Mouse (Mus musculus): ENCODE measurements around the gene Zcchc18. TPM values are rescaled to one million over a fixed set of nuclear protein-coding genes. Genes with fewer than 3 reads are reported as not detected.
"Not testable (repeated sequence)": the region's sequence is repeated elsewhere in the genome, so short reads cannot be mapped to it uniquely, and the experiment has no call there.

The Zcchc18 gene
- under 1 TPM; 0.49 to 0.68 TPM for total RNA-seq (2021)
- long read RNA-seq, experiment 1: 0 reads
- long read RNA-seq, experiment 2, partial matches to known transcripts: 0 of 1 reads
- long read RNA-seq, experiment 2, other reads (novel, unspliced or antisense): 1 of 1 reads

DNA sequence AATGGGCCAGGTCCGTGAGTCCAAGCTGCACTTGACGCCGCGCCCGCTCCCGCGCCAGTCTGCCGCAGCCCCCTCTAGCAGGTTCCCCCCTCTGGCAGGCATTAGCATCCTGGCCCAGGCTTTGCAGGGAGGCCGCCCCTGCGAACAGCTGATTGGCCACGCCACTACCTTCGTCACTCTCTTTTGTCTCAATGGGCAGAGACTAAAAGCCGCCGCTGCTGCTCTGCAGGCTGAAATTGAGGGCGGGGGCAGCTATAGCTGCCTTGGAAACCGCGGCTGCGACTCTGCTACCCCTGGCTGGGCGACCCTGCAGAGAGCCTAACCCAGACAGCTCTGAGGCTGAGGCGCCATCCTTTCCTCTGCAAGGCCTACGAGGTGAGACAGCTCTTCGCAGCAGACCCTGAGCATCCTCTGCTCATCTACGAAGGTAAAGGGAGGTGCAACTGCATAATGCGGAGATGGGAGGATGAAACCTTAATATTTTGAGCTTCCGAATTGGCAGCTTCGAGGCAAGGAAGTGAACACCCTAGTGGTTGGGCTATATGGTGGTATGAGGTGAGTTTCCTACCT is at the start of gene Zcchc18:
Zcchc18 (plus strand) TSS at position 178 of the 570 bp plus-strand sequence.
- peak; percentile 17 for DNase-seq

DNA sequence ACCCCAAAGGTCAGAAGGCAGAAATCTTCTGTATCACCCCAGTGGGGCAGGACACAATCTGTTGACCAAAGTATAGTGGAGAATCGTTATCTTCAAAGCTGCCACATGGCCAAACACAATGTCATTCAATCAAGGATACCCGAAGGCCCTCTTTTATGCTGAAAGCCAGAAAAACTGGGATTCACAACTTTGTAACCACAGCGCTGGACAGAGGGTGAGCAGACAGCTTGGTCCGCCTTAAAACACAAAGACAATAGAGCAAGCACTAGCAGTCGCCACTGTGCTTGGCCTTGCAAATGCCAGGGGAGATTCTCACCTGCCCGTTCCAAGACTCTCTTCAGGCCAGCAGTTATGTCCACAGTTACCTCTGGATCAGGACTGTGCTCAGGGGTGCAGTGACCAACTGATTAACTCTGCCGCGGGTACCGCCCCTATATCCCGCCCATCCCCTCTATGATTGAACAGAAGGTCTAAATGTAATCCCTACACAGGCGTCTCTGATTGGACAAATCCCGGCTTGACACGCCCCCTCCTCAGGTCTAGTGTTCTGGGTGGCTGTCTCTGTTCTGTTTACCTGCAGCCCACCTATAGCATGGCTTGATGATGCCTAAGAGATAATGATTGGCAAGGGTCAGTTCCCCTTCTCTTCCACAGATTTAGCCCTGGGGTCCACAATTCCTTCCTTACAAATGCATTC is 35.2 kb upstream of the Zcchc18 start:
- peak; percentile 3 for DNase-seq

DNA sequence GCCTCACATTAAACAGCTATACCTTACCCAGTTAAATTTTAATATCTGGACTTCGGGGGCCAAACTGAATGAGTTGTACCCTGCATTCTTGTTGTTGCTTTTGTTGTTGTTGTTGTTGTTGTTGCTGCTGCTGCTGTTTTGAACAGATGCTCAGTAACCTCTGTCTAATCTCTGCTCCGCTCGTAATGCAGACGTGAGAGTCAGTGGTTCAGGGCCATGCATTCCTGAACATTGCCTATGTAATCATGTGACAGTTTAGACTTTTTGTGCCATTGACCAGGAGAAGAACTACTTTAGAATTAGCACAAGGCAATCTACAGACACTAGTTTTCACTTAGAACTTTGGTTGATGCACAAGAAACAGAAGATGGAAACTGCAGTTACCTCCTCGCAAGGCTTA is 34.7 kb upstream of the Zcchc18 start:
- DNase-seq: not testable (repeated sequence)

DNA sequence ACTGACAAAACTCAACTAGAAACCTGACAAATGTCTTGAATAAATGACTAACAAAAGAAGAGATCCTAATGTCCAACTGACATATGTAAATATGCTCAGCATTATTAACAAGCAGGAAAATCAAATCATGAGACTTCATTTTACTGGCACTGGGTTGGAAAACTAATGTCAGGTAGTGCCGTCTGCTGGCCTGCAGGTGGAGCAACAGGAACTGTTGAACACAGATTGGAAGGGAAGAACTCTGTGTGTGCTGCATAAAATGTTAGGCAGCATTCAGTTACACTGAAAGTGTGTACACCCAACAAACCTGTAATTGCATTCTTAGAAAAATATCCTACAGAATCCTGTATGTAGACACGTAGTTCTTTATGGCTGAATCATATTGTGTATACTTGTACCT is 33.3 kb upstream of the Zcchc18 start:
- DNase-seq: no peak

DNA sequence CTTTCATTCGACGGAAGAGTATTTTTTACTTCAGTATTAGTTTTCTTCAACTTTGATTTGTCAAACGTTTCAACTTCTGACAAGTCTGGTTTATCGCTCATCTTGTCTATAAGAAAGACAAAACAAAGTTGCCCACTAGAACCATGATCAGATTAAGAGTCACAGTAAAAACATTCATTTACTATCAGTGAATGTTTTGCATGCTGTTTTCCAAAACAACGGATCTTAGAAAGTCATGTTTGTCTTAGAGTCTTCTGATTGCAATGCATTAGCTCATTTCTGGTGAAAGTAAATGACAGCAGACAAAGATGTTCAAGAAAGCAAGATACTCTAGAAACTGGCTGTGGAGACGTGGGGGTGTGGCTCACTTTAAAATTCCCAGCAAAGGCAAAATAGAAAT is 17.6 kb upstream of the Zcchc18 start, which contains the start of gene Tmsb15b2:
Tmsb15b2 (minus strand) TSS at position 101 of the 400 bp plus-strand sequence.
- not testable (repeated sequence) for DNase-seq

DNA sequence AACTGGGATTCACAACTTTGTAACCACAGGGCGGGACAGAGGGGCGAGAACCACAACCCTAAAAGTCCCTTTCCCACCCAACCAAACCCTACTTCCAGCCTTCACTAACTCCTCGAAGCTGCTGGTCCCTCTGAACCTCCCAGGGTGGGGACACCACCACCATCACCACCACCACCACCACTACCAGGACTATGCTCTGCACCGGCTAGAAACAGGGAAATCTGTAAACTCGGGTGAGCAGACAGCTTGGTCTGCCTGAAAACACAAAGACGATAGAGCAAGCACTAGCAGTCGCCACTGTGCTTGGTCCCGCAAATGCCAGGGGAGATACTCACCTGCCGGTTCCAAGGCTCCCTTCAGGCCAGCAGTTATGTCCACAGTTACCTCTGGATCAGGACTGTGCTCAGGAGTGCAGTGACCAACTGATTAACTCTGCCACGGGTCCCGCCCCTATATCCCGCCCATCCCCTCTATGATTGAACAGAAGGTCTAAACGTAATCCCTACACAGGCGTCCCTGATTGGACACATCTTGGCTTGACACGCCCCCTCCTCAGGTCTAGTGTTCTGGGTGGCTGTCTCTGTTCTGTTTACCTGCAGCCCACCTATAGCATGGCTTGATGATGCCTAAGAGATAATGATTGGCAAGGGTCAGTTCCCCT is 16.4 kb upstream of the Zcchc18 start, which contains the start of the genes Tmsb15l and Tmsb15b1:
Tmsb15l (minus strand) TSS at position 446 of the 661 bp plus-strand sequence.
Tmsb15b1 (minus strand) TSS at position 451 of the 661 bp plus-strand sequence.
- DNase-seq: peak; percentile 20

DNA sequence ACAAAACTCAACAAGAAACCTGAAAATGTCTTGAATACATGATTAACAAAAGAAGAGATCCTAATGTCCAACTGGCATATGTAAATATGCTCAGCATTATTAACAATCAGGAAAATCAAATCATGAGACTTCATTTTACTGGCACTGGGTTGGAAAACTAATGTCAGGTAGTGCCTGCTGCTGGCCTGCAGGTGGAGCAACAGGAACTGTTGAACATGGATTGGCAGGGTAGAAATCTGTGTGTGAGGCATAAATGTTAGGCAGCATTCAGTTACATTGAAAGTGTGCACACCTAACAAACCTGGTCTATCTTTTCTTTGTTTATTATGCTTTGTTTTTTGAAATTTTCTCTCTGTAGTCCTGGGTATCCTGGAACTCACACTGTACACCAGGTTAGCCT is 14.3 kb upstream of the Zcchc18 start:
- no peak for DNase-seq

DNA sequence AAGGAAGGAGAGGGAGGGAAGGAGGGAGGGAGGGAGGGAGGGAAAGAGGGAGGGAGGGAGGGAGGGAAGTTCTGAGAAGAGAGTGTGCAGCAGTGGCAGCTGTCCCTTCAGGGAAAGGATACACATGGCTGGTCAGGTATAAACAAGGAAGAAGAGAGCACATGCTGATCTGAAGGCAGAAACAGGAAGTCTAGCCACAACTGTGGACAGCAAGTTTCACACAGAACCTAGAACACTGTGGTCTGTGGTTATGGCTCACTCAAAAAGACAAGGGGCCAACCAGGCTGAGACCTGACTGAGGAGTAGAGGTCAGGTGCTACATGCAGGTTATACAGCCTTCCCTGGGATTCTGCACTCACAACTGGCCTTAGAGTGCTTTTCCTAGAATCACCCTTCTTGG is 6.9 kb upstream of the Zcchc18 start:
- no peak for DNase-seq

DNA sequence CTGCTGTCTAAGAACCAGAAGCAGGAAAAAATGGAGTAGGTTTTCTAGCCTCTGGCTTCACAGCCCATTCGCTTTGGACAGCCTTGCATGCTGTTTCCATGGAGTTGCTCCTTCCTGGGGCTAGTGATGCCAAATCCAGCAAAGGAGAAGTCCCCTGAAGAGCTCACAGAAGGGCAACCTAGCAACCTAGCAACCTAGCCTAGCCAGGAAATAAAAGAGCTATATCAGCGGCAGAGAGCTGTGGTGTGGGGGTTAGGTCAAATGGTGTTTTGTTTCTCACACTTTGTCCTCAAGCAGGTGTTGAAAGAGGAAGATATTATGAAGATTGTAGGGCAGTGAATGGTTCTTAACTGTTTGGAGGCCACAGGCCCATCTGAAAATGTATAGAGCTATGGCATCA is 1.7 kb upstream of the Zcchc18 start:
- no peak for DNase-seq

DNA sequence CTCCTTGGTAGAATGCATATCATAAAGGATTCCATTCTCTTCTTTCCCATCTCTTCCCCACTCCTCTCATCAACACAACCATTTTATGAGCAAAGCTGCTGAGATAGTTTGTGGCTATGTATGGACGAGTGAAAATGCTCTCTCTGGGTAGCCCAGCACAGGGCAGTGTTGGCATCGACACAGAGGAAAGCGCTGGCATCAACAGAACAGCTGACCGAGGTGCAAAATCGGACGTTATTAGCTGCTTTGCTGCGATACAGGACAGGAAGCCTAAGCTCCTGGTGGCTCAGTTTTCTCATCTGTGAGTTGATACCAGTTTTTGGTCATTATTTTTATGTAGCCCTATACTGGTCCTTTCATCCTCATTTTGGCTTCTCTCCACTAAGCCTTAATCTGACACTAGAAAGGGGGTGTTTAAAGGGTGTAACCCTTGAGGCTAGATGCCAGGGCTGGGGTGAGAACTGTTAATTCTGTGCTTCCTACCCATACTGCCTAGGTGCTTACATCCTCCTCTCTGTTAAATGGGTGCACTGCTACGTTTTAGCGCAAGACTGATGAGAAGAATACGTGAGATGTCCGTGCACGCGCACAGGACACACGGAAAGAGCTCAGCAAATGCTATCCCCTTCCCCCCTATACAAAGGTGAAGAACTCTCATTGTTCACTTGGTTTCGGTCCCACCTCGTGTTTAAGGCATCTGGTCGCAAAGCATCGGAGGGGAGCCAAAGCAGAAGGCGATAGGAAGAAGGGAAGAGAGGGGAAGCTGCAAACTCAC is 577 bp upstream of the Zcchc18 start:
- DNase-seq: no peak

DNA sequence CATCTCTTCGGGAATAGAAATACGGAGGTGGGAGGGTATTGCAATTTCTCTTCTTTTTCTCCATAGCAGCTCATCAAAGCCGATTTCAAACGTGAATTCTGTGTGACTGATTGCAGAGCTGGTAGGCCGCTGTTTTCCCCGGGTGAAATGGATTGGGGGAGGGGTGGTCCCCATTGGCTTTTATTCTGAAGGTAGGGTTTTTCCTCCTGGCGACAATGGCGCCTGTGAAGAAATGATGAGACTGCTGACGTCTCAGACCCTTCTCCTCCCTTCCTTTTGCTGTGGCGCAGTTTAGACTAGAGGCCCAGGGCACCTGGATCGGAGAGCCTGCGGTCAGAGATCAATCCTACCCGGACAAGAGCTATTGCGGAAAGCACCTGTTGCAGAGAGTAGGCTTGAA is 686 bp downstream of the Zcchc18 start:
- DNase-seq: no peak

DNA sequence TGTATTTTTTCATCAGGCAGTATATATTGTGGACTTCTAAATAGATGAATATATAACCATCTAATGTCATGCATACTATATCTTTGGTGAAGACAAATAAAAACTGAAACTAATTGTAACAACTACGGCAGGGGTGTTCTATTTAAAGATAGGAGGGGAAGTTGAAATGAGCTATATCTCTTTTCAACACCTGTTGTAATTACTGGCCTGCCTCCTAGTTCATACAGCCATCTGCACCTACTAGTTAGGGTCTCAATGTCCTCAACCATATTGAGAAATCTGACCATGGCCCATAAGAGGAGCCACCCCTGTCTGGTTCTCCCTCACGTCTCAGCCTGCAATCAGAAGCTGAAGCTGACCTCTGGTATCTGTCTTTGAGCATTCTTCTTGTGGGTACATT is 3.3 kb downstream of the Zcchc18 start:
- DNase-seq: no peak

DNA sequence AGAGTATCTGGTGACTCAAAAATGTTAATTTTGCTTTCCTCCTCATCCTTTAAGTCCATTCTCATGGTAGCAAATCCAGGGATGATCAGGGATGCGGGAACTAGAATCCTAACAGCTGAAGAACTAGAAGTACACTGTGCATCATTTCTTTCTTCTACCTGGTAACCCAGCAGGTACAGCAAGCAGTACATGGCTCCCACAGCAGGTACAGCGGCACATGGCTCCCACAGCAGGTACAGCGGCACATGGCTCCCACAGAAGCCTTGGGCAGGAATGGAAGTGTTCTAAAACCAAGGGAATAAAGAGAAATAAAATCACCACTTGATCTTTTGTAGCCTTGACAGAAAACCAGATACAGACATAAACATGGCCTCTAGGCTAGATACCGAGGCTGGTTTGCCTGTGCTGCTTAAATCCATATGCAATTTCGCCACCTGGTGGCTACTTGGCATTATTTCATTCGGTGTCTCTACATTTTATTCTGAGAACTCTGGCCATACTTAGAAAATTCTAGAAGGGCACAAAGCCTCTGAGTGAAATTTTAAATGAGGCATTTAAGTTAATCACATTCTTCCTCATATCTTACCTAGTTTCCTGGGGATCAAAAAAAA is 22.2 kb downstream of the Zcchc18 start:
- DNase-seq: peak; percentile 23

DNA sequence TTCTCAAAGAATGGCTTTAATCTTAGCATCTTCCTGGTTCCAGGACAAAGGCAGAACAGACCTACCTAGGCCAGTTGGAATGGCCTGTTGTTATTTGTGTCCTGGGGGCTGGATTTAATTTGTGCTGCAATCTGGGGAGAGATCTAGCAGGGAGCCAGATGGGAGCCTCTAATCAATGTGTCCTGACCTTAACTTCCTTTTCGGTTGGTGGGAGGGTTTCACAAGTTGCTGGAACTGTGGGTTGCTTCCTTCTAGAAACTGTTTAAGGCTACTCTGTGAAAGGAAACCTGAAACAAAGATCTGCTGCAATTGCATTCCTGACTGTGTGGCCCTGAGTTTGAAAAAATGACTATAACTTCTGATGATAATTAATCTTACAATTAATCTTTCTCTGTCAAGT is 24.7 kb downstream of the Zcchc18 start:
- no peak for DNase-seq

DNA sequence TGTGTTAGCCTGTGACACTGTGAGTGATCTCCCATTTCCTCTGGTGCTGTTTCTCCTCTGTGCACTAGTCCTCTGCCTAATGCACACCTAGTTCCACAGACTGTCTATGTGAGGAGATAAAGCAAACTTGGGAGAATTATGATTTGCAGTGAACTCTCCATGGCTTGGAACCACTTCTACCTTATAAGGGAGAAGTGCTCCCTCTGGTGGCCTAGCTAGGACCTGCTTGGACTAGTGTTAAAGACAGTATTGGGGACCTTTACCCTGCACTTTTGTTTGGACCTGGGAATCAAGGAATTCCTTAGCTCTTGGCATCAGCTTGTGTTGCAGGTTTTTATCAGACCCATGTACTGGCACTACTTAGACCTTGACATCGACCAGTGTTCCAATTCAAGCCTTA is 26.4 kb downstream of the Zcchc18 start:
- DNase-seq: peak; percentile 53

DNA sequence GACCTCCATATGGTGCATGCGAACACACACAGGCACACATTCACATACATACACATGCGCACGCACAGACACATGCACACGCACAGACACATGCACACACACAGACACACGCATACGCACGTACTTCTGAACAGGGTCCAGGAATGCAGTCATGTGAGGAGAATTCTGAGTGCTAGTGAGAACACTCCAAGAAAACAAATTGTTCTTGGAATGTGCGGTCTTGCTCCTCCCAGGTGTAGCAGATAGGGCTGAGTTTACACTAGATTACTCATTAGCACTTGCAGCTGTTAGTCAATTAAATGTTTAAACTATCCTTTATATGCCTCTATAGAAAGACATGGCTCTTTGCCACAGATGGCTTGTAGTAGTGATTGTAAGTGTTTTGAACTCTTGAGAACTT is 38.0 kb downstream of the Zcchc18 start:
- no peak for DNase-seq

DNA sequence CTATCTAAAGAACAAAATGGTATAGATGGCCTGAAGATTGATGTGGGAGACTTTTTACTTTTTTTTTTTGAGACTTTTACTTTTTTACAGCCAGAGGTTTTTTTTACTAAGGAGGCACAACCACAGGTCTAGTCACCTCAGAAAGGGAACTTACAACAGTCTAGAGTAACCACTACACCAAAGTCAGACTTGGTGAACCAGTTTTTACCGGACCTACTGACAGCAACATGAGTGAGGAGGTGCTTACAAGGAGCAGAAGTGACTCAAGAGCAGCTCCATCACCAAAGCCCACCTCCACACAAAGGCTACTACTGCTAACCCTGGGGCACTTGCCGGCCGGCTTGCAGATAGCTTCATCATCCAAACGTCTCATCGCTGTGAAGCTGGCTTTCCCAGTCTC is 38.8 kb downstream of the Zcchc18 start:
- no peak for DNase-seq

DNA sequence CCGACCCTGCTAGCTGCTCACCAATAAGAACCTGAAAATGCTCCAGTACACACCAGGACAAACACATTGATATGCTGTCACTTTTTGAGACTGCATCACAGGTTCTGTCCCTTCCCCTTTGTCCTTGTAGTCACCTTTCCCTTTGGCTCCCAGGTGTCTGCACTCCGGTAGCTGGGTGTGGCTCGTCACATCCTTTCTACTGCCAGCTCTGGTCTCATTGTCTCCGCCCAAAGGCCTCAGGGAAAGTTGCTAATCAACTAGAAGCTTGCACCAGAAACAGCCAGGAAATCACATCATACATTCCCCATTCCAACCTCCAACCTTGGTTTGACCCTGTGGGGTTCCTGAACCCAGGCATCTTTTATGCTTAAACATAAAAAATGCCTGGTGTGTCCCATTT is 41.4 kb downstream of the Zcchc18 start:
- no peak for DNase-seq

DNA sequence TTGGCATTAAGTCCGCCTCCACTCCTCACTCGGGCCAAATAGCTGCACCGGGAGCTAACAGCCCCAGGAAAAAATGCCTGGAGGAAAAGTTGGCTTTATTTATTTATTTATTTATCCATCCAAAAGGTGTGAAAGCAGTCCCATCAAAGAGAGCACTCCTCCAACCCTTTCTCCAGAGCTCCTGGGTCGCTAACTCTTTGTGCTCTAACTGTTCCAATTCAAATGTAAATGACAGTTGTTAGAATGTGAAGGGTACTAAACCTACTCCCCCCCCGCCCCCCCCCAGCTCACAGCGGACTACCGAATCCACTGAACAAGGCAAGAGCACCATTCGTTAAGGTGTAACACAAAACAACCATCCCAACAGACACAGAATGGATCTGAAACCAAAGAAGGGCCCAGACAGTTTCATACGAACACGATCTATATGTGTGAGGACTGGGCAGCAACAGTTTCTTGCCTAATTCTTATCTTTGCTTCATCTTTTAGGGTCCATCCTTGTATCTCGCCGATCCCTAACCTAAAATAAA is 44.6 kb downstream of the Zcchc18 start:
- no peak for DNase-seq

DNA sequence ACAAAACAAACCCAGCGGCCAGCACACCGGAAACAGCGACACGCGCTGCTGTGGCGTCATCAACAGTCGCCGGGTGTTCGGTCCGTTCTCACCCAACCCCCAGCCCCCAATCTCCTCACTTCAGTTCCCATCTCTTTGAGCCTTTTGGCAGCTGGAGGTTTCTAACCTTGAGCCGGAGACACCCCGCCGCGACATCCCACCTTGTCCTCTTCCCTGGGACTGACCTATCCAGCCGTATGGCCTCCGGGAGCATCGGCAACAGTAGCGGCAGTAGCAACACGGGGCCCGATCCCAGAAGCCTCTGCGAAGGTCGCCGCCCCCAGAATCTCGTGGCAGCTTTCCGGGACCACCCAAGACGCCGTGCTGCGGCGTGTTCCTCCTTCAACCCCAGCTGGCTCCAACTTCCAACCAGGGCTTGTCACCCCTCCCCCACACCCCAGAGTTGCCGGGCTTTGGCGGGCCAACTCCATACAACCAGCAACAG is 45.1 kb downstream of the Zcchc18 start, which contains the start of gene Slc25a53:
Slc25a53 (minus strand) TSS at position 303 of the 484 bp plus-strand sequence.
- DNase-seq: peak; percentile 90

DNA sequence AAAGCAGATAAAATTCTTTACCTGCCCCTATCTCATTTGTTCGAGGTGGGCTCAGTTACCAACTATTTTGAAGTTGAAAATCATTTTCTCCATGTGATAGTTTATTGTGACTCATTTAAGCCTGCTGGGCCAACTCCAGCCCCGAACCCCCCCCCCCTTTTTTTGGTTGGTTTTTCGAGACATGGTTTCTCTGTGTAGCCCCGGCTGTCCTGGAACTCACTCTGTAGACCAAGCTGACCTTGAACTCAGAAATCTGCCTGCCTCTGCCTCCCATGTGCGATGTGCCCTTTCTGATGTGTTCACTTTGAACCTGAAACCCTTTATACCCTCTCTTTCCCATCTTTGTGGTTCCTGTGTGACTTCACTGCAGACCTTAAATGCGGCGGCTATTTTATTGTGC is 45.5 kb downstream of the Zcchc18 start:
- DNase-seq: no peak

Data from gastrocnemius, postnatal 10 days (tissue).